Mouse (Mus musculus): ENCODE results near the gene Med17.
"Not testable (repeated sequence)": the region's sequence is repeated elsewhere in the genome, so short reads cannot be mapped to it uniquely, and the experiment has no call there.

Med17 gene

DNA sequence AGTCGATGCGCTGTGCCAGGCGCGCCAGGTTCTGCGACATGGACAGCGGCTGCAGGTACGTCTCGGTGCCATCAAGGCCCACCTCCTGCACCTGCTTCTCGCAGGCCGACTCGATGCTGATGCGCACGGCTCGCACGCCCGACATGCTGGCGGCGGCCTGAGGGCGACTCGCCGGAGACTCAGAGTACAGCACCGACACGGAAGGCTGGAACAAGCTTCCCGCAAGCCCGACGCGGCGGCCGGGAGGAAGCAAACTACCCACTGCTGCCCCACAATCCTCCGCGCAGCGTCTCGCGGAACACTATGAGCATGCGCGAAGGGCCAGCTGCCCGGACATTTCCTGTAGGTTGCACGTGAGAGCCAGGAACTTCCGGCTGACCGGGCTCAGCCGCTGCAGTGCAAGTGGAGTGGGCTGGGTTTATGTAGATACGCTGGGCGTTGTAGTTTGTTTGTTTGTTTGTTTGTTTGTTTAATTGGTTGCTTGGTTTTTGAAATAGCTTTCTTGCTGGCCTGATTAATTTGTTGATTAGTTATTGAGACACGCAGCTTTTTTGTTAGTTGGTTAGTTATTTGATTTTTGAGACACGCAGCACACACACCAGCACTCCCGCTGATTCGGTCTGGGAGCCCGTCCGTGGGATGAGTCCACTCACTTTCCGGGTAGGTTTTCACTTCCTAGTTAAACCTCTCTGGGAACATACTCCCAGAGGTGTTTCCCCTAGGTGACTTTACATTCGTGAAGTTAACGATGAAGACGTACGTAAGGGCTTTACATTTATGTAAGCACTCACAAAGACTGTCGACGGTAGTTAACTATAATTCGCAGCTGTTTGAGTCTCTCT, at the start of gene Med17:
Med17 (minus strand) TSS at position 283 of the 842 bp plus-strand sequence.
- peak; percentile 92 for DNase-seq

DNA sequence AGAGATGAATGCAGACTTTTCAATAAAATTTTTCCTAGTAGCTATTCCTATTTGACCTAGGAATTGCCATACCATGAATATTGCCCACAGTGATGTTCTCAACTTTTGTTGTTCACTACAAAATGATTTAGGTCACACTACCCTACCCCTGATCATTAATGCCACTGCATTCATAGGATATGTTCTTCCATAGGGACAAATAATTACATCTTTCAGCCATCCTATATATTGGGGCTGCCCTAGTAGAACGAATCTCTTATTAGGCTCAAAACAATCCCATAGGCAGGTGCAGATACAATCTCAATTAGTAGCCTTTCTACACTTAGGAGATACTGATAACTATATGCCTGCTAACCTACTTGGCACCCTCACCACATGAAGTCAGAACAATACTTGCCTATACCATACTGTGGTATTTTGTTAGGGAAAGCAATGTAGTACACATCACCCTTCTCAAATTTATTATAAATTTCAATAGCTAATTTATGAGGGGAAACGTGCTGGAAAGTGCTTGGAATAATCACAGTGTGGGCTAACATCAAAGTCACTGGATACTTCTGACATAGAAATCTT, 38.5 kb upstream of the Med17 start:
- DNase-seq: no peak

DNA sequence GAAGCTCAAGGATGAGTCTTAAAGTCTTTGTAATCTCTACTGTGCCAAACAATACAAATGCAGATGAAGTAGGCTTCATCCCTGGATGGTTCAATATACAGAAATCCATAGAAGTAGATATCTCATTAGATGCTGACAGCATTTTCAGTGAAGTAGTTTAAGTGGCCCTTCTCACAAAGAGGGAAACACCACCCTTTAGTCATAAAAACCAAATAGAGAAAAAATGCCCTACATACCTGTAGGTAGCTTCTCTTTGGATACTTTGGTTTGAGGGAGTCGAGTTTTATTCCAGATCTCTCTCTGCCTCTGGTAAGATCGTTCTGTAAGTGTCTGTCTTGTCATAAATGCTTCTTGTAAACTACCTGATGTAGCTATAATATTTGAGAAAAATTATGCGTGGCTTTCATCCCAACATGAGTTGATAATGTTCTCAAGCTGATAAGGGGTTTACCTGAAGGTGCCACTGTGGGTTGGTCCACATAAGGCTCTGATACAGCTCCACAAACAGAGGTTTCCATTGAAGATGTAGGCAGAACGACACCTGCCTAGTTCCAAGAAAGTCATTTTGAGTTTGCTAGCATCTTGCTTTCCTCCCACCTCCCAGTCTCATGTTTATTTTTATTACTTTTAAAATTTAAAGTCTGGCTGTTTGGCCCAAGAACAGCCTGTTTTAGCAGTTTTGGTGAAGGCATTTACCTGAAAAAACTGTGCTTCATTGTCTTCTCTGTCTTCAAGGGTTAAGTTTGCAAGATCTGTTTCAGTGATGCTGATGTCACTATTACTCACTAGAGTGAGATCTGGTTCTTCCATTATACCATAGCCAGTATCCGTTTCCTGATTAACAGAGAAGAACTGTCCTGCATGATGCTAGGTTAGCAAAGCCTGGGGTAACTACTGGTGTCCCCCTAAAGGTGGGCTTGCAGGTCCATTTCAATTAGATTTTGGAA, 37.8 kb upstream of the Med17 start:
- no peak for DNase-seq

DNA sequence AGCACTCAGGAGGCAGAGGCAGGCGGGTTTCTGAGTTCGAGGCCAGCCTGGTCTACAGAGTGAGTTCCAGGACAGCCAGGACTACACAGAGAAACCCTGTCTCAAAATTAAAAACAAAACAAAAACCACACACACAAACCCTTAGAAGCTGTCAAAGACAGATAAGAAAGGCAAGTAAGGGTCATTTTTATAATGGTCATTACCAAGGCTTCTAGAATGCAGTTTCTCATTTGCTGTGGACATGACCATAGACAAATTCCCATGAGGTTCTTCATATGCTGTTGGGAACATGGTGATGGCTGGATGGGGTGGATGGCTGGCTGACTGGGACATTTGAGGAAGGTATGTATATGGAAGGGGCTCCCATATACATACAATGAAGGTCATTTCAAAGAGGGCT, 36.6 kb upstream of the Med17 start:
- DNase-seq: not testable (repeated sequence)

DNA sequence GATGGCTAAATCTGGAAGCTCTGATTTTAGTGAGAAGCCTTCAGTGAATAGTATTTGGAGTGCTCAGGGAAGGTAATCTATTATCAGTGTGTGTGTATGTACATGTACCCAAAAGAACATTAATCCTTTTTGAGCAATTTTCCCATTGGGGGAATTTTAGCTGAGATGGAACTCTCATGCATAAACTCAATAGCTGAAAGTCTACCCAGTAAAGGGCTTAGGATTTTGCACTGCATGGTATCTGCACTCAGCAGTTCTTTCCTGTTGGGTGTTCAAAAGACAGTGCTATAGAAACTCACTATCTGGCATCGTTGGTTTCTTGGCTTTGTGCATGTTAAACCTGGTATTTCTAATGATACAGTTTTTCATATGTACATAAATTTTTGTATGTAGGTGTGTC, 34.9 kb upstream of the Med17 start:
- DNase-seq: no peak

DNA sequence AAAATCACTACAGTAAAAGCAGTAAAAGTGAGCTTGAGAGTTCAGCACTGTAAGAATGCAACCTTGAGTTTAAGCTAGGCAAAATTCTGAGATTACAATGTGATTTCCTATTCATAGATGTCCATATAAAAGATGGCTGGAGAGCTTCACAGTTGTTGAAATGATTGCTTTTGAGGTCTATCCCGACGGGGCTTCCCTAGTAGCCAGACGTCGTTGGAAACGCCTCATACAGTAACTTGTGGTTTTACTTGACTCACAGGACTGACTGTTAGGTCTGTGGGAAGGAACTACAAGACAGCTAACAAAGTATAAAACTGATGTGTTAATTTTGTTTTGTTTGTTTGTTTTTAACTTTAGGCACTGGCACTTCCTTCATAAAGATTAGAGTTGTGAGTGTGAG, 33.9 kb upstream of the Med17 start:
- no peak for DNase-seq

DNA sequence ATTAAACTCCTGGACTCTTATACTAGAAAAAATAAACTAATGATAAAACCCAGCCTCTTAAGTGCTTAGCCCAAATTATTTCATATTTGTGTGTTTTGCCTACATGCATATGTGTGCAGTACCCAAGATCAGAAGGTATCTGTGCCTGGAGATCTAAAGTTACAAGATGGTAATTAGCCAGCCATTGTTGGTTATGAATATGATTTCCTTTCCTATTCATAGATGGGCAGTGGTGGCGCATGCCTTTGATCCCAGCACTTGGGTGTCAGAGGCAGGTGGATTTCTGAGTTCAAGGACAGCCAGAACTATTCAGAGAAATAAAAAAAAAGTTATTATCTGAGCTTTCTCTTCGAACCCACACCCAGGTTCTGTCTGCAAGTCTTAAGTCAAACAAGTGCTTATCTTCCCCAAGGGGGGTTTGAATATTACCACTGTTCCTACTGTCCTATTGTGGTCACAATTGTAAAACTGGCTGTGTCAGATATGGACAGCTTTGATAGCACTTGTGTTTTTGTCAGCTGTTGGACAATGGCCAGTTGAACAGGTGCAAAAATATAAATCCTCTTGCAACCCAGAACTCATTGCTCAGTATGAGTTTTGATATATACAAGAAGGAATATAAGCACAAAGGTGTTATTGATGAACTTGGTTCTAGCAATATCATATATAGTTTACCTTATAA, 32.5 kb upstream of the Med17 start:
- no peak for DNase-seq

DNA sequence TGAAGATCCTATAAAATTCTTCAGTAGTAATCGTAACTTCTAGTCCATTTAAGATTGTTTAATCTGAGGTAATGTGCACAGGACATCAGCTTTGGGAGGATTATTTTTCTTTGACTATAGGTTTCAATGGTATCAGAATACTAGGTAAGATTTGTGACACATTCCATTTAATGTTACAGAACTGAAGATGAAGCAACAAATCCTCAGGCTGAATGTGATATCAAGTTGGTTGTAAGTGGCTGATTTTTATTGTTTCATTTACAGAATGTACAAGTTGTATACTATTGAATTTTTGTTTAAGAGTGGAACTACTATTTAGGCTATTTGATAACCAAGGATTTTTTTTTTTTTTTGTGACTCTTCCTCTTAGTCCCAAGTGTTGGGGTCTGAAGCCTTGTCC, 30.4 kb upstream of the Med17 start:
- no peak for DNase-seq

DNA sequence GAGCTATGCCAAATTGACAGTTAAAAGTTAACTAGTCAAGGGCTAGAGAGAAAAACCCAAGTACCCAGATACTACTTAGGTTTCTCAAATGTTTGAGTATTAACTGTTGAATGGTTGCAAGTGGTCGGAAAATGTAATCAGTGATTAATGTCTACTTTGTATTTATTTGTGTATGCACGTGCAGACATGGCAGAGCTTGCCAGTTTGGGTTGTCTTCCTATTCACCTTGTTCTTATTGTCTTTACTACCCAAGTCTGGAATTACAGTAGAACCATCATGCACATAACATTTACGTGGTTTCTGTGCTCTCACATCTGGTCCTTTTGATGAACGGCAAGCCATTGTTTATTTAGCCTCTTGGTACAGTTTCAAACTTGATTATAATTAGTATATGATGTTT, 29.7 kb upstream of the Med17 start:
- DNase-seq: no peak

DNA sequence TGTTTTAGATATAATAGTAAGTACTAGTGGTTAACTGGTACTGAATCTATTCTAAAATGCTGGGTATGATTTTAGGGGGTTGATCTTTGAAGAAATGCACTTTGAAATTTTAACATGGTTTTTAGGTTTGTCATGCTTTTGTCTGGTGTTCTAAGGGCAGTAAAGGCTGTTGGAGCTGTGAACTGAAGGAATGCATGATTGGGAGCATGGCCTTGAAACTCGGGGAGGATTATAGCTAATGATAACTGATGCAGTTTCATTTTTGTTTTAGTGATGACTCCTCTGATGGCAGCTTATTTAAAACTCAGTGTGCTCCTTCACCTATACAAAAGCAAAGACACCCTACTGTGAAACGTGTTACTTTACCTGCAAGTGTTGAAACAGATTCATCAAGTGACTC, 28.5 kb upstream of the Med17 start:
- DNase-seq: no peak

DNA sequence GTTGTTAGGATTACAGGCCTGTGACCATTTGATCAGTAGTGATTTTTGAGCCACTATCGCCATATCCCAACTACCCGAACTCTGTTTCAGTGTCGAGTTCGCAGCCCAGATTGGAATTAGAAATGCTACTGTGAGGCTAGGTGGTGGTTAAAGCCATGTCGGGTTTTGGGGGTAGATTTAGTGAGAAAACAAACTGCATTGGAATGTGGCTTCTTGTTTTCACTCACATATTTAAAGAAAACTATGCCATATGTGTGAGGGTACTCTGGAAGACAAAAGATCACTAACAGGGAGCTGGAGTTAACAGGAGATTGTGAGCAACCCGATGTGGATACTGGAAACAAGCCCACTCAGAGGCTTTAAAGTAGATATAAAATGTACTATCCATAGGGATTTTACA, 27.5 kb upstream of the Med17 start:
- DNase-seq: no peak

DNA sequence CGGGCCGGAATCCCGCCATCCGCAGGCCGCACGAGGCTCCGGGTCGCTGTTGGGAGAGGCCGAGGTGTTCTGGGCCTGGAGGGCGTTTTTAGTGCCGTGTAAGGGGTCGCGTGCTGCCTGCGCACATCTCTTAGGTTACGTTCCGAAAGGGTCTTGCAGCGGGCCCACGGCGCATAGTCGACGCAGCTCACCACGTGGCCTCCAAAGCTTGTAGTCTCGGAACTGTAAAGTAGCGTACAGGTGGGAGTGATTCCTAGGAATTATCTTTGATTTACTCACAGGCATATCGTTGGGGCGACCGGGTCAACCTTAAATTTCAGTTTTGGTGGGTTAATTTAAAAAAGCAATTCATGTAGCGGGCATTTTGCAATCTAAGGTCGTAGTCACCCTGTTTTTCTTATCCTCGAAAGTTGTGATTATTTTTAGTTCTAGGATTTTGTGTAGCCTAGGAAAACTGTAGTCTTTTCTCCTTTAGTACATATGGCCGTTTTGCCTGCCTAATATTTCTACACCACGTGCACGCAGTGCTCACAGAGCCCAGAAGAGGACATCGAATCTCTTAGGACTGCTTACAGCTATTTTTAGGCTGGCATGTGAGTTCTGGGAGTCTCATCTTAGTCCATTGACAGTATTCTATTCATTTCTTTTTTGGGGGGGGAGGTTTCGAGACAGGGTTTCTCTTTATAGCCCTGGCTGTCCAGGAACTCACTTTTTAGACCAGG, 26.8 kb upstream of the Med17 start, which contains the start of gene 4931406C07Rik:
4931406C07Rik (minus strand) TSS at position 51 of the 722 bp plus-strand sequence.
- DNase-seq: no peak

DNA sequence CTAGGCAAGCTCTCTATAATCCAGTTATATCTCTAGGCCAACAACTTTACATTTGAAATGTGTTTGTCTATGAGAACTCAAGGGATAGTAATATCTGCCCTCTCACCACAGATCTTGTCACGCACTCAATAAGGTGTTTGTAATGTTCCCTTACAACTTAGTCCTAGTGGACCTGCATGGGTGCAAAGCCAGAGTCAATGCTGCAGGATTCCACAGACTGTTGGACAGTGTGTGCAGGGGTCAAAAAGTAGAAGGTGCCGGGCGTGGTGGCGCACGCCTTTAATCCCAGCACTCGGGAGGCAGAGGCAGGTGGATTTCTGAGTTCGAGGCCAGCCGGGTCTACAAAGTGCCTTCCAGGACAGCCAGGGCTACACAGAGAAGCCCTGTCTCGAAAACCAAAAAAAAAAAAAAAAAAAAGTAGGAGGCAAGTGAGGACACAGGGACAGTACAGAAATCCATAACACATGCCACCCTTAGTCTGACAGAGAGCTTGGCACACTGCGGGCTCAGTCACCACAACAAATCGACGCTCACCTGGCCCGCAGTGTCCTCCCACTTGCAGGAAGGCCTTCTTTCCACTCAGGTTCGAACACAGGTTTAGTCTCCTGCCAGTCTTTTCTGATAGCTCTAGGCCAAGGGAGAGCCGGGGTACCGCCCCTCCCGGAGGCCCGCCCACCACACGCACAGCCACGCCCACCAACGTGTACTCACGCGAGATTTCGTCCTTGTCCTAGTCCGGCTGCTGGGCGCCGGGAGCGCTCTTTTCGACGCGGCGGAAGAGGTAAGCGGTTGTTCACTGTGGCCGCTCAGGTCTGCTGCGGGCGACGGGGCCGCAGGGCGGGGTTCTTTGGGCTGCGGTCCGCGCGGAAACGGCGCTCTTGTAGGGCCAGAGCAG, 26.0 kb upstream of the Med17 start, which contains the start of gene Taf1d:
Taf1d (plus strand) TSS at position 712 of the 895 bp plus-strand sequence.
- peak; percentile 99 for DNase-seq

DNA sequence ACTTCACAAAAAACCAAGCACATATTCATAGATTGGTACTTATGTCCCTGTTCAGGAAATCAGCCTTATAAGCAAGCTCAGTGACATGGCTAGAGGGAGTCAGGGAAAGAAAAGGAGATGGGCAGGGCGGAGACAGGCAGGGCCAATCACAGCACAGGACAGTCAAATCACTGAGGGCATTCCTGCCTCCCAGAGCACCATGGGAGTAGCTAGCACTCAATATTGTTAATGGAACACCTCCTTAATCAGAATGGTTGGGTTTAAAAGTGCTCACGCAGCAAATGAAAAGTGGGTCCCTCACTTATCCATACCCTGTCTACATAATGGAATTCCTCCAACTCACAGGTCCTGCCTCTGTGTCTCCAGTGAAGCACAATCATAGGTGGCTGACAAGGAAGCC, 23.1 kb upstream of the Med17 start:
- no peak for DNase-seq

DNA sequence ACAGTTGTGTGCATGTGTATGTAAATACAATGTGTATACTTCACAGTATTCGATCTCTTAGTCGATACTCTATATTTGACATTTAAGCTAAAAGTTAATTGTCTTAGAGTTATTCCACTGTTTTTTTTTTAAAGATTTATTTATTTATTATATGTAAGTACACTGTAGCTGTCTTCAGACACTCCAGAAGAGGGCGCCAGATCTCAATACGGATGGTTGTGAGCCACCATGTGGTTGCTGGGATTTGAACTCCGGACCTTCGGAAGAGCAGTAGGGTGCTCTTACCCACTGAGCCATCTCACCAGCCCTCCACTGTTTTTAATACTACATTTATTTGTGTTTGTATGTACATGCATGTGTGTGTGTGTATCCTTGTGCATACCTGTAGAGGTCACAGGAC, 22.3 kb upstream of the Med17 start:
- not testable (repeated sequence) for DNase-seq

DNA sequence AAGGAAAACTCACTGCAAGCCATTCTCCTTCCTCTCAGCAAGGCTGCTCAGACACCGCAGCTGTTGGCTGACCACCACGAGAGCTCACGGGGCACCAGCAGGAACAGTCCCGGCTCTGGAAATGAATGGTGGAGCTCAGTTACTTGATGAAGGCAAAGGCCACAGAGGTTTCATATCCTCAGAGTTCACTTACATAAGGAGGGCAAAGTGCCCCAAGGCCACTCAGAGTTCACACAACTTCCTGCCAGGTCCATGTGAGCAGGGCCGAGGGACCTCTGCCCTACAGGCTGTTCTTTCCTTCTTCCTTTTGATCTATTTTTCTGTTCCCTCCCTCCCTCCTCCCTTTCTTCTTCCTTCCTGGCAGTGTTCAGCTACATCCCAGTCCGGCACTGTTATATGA, 21.7 kb upstream of the Med17 start:
- DNase-seq: no peak

DNA sequence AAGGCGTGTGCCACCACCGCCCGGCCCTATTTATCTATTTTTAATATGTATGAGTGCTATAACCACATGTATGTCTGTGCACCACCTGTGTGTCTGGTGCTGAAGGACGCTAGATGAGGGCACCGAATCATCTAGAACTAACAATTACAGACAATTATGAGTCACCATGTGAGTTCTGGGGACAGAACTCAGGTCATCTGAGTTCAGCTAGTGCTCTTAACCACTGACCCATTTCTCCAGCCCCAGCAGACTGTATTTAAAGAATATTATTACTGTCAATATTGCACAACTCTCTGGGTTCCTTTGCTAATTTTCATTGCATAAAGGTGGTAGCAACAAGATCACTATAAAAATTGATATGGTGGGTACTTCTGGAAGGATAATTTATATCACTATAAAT, 20.3 kb upstream of the Med17 start:
- no peak for DNase-seq

DNA sequence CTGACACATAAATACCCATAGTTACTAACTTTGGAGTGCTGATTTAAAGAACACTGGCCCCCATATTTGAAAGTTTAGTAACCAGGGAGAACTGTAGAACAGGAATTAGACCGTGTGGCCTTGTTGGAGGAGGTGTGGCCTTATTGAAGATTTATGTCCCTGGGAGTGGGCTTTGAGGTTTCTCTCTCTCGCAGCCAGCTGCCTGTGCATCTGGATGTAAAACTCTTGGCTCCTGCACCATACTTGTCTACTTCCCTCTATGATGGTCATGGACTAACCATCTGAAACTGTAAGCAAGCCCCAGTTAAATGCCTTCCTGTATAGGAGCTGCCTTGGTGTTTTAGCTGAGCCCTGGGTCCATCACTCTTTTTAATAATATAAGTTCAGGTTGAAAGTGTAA, 18.7 kb upstream of the Med17 start:
- no peak for DNase-seq

DNA sequence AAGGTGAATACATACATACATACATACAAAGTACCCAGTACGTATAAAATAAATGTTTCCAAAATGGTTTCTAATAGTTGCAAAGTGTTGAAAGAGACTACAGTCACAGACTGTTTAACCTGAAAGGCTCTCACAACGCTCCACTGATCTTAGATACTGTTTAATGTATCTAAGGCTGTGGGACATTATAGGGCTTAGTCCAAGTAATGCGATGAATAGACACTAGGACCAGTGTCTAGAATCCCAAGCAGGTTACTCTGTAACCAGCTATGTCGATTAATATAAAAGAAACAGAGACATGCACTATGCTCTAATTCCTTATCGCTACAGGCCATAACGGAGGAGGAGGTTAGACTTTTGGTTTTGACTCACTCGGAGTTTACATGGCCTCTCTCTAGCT, 17.4 kb upstream of the Med17 start:
- DNase-seq: no peak

DNA sequence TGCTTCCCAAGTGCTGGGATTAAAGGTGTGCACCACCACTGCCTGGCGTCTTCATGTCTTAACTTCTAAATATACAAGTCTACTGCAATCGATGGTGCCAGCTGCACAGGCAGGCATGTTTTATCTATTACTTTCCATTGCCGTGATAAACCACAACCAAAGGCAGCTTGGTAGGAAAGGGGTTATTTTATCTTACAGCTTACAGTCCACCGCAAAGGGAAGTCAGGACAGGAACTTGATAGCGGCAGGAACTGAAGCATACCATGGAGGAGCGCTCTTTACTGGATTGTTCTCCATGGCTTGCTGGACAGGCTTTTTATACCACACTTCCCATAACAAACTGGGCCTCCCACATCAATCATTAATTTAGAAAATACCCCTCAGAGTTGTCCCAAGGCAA, 9.5 kb upstream of the Med17 start:
- DNase-seq: no peak

DNA sequence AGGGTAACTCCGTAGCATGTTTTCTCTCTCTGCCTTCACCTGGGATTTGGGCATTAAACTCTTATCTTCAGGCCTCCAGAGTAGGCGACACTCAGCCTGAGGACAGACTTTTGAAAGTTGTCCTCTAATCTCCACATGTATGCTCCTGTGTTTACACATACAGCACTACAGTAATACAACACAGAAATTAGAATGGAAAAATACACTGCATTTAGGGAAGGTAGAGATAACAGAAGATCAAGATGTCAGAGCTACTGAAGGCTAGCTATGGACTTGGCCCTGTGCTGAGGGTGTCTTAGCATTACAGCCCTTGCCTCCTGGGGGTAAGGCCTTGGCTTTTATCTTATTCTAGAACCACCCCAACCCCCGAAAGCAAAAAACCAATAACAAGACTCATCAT, 8.7 kb upstream of the Med17 start:
- no peak for DNase-seq

All from thymus, postnatal 14 days (tissue).